Mouse (Mus musculus) T-helper 17 cell (primary cell): ENCODE measurements around the gene Zfc3h1.

Experiments
- in situ Hi-C, 2 experiments: fragments of 300-600 bp; cut with MboI, MseI; formaldehyde crosslinking; loops; 1 replicate in 1 of 2; 2 replicates in 1 of 2; pipeline ENCODE4 v1.15.1; 2025; ENCODE audit warnings: high pct_unique_total_duplicates in 2 of 2

Gene Zfc3h1

GRCm38 (mm10) chr10:115470621-115471334, 86.0 kb downstream of the Zfc3h1 start:
- in situ Hi-C loops, result no loop called here

DNA sequence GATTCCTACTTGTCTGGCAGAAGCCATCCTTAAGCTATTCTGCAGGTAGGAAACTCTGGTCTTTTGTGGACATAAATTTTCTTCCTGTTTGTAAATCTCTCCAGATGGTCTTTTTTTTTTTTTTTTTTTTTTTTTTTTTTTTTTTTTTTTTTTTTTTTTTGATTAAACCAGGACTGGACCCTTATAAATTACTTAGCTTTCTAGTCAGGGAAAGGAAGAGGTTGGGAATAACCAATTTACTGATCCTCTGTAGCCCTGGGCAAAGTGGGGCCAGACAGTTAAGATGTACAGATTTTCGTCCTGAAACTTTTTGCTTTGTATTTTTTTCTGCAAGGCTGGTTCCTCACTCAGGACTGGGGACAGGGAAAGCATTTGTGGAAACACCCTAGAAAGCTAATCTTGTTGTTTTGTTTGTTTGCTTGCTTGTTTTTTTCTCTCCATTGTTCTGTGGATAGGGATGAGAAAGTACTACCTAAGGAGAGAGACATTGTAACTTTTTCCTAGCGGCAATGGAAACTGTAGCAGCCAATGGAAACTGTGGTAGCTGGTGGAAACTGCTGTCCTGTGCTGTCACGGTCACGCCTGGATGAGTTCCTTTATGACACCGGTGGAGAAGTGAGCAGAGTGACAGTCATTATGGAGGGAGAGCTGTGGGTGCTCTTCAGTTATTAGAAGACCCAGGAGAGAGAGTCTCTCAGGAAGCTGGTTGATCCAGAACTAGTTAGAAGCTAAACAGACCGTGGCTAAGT, 88.6 kb downstream of the Zfc3h1 start:
- in situ Hi-C loops, result no loop called here

DNA sequence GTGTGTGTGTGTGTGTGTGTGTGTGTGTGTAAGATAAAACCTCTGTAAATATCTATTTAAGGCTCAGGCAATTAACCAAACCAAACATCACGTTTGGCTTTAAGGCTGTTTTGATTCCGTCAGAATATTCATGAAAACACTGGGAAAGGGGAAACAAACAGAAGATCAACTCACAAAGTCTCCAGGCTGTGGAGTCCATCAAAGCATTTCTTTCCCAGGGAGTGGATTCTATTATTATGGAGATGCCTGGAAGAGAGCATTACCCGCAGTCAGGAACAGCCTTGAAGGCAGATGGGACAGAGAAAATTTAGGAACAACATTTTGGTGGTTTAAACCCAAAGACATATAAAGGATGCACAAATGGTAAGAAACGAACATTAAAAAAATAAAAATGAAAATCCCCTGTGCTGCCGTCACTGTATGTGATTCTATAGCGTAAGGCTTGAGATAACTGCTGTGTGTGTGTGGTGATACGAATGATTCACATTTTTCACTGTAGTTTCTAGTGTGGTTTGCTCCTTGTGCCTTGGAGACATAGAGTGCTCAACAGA, 90.3 kb downstream of the Zfc3h1 start:
- in situ Hi-C loops, result loop anchor here in 1 of 2 experiments (5.0 kb wide), 1 partner anchor 107 kb away; no protein-coding TSS in a partner anchor

DNA sequence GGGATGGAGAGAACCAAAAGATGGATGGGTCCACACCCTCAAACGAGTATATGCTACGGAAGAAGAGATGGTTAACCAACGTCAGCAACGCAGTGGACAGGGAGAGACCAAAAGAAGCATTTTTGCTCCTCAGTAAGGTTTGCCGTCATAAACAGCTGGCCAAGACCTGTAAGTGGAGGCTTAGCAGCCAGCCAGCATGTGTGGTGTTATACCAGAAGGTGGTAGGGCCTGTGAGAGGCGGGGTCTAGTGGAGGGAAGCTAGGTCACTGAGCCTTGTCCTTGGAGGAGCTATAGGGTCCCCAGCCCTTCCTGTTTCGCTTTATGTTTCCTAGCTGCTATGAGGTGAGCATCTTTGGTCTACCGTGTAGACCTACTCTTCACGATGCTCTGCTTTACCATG, 91.7 kb downstream of the Zfc3h1 start:
- in situ Hi-C loops, result loop anchor here in 1 of 2 experiments (5.0 kb wide), 1 partner anchor 106 kb away; no protein-coding TSS in a partner anchor

DNA sequence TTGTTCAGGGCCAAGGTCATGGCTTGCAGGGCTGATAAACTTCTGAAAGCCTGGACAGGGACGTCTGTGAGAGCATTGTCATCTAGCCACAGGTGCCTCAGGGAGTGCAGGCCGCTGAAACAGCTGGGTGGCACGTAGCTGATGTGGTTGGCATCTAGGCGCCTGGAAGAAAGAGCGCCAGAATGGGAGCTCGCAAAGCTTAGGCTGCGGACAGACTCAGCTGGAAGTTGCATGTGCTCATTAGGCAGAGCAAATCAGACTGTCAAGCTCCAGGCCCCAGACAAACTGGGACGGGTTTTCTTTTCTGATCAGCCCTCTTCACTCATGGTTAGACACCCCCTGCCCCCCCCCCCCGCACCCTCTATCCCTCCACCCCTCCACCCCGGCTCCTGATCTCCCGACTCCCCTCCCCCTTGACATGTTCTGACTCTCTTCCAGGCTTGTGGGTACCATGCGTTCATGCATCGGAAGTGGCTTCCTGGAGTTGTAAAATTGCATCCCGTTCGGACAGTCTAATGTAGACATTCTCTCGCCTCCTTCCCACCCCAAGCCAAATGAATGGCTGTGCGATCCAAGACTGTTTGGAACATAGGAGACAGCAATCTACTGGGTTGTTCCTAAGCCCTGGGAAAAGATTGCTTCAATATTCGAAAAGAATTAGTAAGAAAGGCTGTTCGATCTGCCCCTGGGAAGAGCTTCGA, 93.8 kb downstream of the Zfc3h1 start:
- in situ Hi-C loops, result loop anchor here in 1 of 2 experiments (5.0 kb wide), 1 partner anchor 104 kb away; no protein-coding TSS in a partner anchor
